In the genomic region with DNA sequence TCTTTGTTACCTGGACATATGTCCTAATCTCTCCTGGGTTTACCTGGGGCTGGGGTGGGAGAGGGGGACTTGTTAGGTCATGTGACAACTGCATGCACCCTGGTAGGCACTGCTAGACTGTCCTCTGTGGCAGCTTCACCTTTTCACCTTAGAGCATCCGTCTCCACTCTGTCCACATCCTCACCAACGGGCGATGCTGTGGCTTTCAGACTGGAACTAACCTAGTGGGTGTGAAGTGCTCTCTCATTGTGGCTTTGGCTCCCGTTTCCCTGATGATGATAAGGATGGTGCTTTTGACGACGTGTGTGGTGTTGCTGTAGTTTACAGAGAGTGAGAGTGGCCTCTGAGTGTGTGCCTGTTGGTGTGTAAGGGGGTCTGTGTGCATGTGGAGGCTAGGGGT, we compare ENCODE assay signal across 18 mouse cellular contexts. TPM values are rescaled to one million over a fixed set of nuclear protein-coding genes. Genes with fewer than 3 reads are reported as not detected.
DNase-seq lines count a peak whose midpoint lies in the region; ATAC-seq and TF ChIP-seq lines count a peak whose summit lies in the region.
"Had no signal": no experiment of that assay in that cellular context is flagged by ENCODE, and none has a peak within 500 bp of the region (broad histone marks: within the 10 kb centered on the region; RNA-seq: fewer than 3 reads in every experiment).

No protein-coding gene starts in this region.

- no peak overlapping the region for H3K9ac ChIP-seq in hindbrain, embryonic 15.5 days
- H3K9ac ChIP-seq in hindbrain, embryonic 12.5 days = no peak overlapping the region
- H3K9ac ChIP-seq in neural tube, embryonic 15.5 days (replicated peaks) = no peak overlapping the region
- no peak overlapping the region for H3K9ac ChIP-seq in liver, postnatal 0 days (replicated peaks)
- H3K9ac ChIP-seq: embryonic facial prominence, embryonic 15.5 days; forebrain, embryonic 12.5 days; intestine, embryonic 15.5 days had no signal

- no peaks in the 10 kb centered on the region for H3K9me3 ChIP-seq in hindbrain, embryonic 15.5 days
- H3K9me3 ChIP-seq in hindbrain, embryonic 12.5 days (replicated peaks) = no peaks in the 10 kb centered on the region
- no peaks in the 10 kb centered on the region for H3K9me3 ChIP-seq in neural tube, embryonic 15.5 days (replicated peaks)
- H3K9me3 ChIP-seq in liver, postnatal 0 days (ENCODE audit: low read length) = no peaks in the 10 kb centered on the region
- H3K9me3 ChIP-seq: embryonic facial prominence, embryonic 15.5 days; forebrain, embryonic 12.5 days; intestine, embryonic 15.5 days had no signal

- peak overlapping the region; percentile 43 for H3K4me2 ChIP-seq in hindbrain, embryonic 15.5 days
- no peak overlapping the region for H3K4me2 ChIP-seq in hindbrain, embryonic 12.5 days (replicated peaks)
- H3K4me2 ChIP-seq in neural tube, embryonic 15.5 days = 0 out of 2 replicates have a peak overlapping the region, but pooled peaks have one; percentile 7
- H3K4me2 ChIP-seq in liver, postnatal 0 days (ENCODE audit: low read depth, low read length) = no peak overlapping the region
- H3K4me2 ChIP-seq: embryonic facial prominence, embryonic 15.5 days; forebrain, embryonic 12.5 days; intestine, embryonic 15.5 days had no signal

- no peak overlapping the region for H3K27ac ChIP-seq in hindbrain, embryonic 15.5 days (replicated peaks)
- no peak overlapping the region for H3K27ac ChIP-seq in hindbrain, embryonic 12.5 days
- no peak overlapping the region for H3K27ac ChIP-seq in bone marrow macrophage, adult 2 months (ENCODE audit: insufficient read depth, low read depth, low read length)
- no peak overlapping the region for H3K27ac ChIP-seq in macrophage
- no peak overlapping the region for H3K27ac ChIP-seq in neural tube, embryonic 15.5 days (replicated peaks)
- no peak overlapping the region for H3K27ac ChIP-seq in kidney, adult 2 months (ENCODE audit: insufficient read depth, low read depth, low read length)
- no peak overlapping the region for H3K27ac ChIP-seq in liver, postnatal 0 days (ENCODE audit: low read depth)
- H3K27ac ChIP-seq: embryonic facial prominence, embryonic 15.5 days; forebrain, embryonic 12.5 days; intestine, embryonic 15.5 days had no signal

- no peak for ATAC-seq in hindbrain, embryonic 15.5 days (ENCODE audit: low FRiP score, low read depth)
- no peak for ATAC-seq in hindbrain, embryonic 12.5 days (ENCODE audit: low FRiP score)
- ATAC-seq in neural tube, embryonic 15.5 days (ENCODE audit: low FRiP score) = no peak
- no peak for ATAC-seq in liver, postnatal 0 days
- ATAC-seq: intestine, embryonic 15.5 days; midbrain, embryonic 16.5 days had no signal

- WGBS in hindbrain, embryonic 15.5 days = 85% methylated on average over 6 of the region's 6 CpGs
- WGBS in hindbrain, embryonic 12.5 days = 84% methylated on average over 6 of the region's 6 CpGs
- whole genome bisulfite sequencing in macrophage (ENCODE audit: missing documents) = 26% methylated on average over 6 of the region's 6 CpGs
- WGBS in neural tube, embryonic 15.5 days = 85% methylated on average over 6 of the region's 6 CpGs
- WGBS in kidney, adult 2 months = 72% methylated on average over 6 of the region's 6 CpGs
- 23% methylated on average over 6 of the region's 6 CpGs for WGBS in liver, postnatal 0 days (ENCODE audit: insufficient replicate concordance)

- H3K4me1 ChIP-seq in hindbrain, embryonic 15.5 days (replicated peaks) = peaks cover 9% of the 10 kb centered on the region; the same call in 1 of the 2 replicates
- peaks cover 2% of the 10 kb centered on the region; the same call in 1 of the 2 replicates for H3K4me1 ChIP-seq in hindbrain, embryonic 12.5 days
- H3K4me1 ChIP-seq in bone marrow macrophage, adult 2 months (ENCODE audit: control insufficient read depth, insufficient read depth, low read length) = peaks cover 14% of the 10 kb centered on the region; the same call in 1 of the 2 replicates
- 0 out of 2 replicates have a peak, but pooled peaks cover 7% of the 10 kb centered on the region for H3K4me1 ChIP-seq in neural tube, embryonic 15.5 days
- no peaks in the 10 kb centered on the region for H3K4me1 ChIP-seq in kidney, adult 2 months (ENCODE audit: control insufficient read depth, insufficient read depth, low read length)
- H3K4me1 ChIP-seq in liver, postnatal 0 days (ENCODE audit: insufficient read depth) = peaks cover 10% of the 10 kb centered on the region

- H3K36me3 ChIP-seq in hindbrain, embryonic 15.5 days = no peaks in the 10 kb centered on the region
- no peaks in the 10 kb centered on the region for H3K36me3 ChIP-seq in hindbrain, embryonic 12.5 days
- peaks cover 29% of the 10 kb centered on the region; the same call in 1 of the 2 replicates for H3K36me3 ChIP-seq in macrophage (ENCODE audit: inconsistent target)
- no peaks in the 10 kb centered on the region for H3K36me3 ChIP-seq in neural tube, embryonic 15.5 days
- H3K36me3 ChIP-seq in kidney, adult 2 months (ENCODE audit: control insufficient read depth, insufficient read depth, low read length) = no peaks in the 10 kb centered on the region
- H3K36me3 ChIP-seq in liver, postnatal 0 days (replicated peaks; ENCODE audit: insufficient read depth, low read length) = no peaks in the 10 kb centered on the region
- H3K36me3 ChIP-seq: embryonic facial prominence, embryonic 15.5 days; forebrain, embryonic 12.5 days; intestine, embryonic 15.5 days had no signal

- H3K4me3 ChIP-seq in hindbrain, embryonic 15.5 days = no peak overlapping the region
- no peak overlapping the region for H3K4me3 ChIP-seq in hindbrain, embryonic 12.5 days
- H3K4me3 ChIP-seq in bone marrow macrophage, adult 2 months (ENCODE audit: insufficient read depth, low read length) = peak overlapping the region; percentile 37
- peak overlapping the region; percentile 69 for H3K4me3 ChIP-seq in macrophage (ENCODE audit: inconsistent target)
- H3K4me3 ChIP-seq in neural tube, embryonic 15.5 days (replicated peaks) = no peak overlapping the region
- no peak overlapping the region for H3K4me3 ChIP-seq in kidney, adult 2 months (ENCODE audit: insufficient read depth, low read depth, low read length)
- no peak overlapping the region for H3K4me3 ChIP-seq in liver, postnatal 0 days (ENCODE audit: low read depth, low read length)
- H3K4me3 ChIP-seq: embryonic facial prominence, embryonic 15.5 days; forebrain, embryonic 12.5 days; intestine, embryonic 15.5 days had no signal

- TF ChIP-seq EP300 in liver, postnatal 0 days (IDR thresholded peaks at IDR 0.05; ENCODE audit: low read depth) = no peak

- peaks cover 51% of the 10 kb centered on the region for H3K79me2 ChIP-seq in macrophage (ENCODE audit: inconsistent target)

- no peak for DNase-seq in thymus, postnatal 10 days (ENCODE audit: low spot score in 2 of 2)
- DNase-seq in kidney, adult 2 months = no peak
- no peak for DNase-seq in liver, postnatal 0 days
- DNase-seq: cerebellum, adult 11-12 months; heart, adult 18-20 months; kidney, postnatal 10 days; layer of hippocampus, adult 9-11 months; lung, adult 18-20 months; lung, postnatal 36 days had no signal

- H3K27me3 ChIP-seq in hindbrain, embryonic 15.5 days = no peaks in the 10 kb centered on the region
- no peaks in the 10 kb centered on the region for H3K27me3 ChIP-seq in hindbrain, embryonic 12.5 days
- H3K27me3 ChIP-seq in neural tube, embryonic 15.5 days (replicated peaks) = no peaks in the 10 kb centered on the region
- no peaks in the 10 kb centered on the region for H3K27me3 ChIP-seq in kidney, adult 2 months (replicated peaks; ENCODE audit: control insufficient read depth, insufficient read depth, low read length)
- H3K27me3 ChIP-seq in liver, postnatal 0 days (ENCODE audit: insufficient read depth, low read length) = no peaks in the 10 kb centered on the region
- H3K27me3 ChIP-seq: embryonic facial prominence, embryonic 15.5 days; intestine, embryonic 15.5 days had no signal

- TF ChIP-seq POLR2A in bone marrow macrophage, adult 2 months (IDR thresholded peaks at IDR 0.05; ENCODE audit: borderline replicate concordance, low read depth, low read length) = no peak
- TF ChIP-seq POLR2A in kidney, adult 2 months (IDR thresholded peaks at IDR 0.05; ENCODE audit: low read depth, low read length) = no peak

- TF ChIP-seq CTCF in bone marrow macrophage, adult 2 months (IDR thresholded peaks at IDR 0.05; ENCODE audit: low read depth, low read length) = no peak
- TF ChIP-seq CTCF in kidney, adult 2 months (conservative IDR thresholded peaks at IDR 0.05; ENCODE audit: insufficient read depth, insufficient read length, low read depth, low read length) = no peak
- TF ChIP-seq CTCF in liver, postnatal 0 days (IDR thresholded peaks at IDR 0.05; ENCODE audit: low read depth) = no peak

RNA-seq across cellular contexts. Expression of a gene that starts 1.6 kb away (rescaled TPM):
- polyA plus RNA-seq in hindbrain, embryonic 15.5 days (2015; fragmentation: Nextera tagmentation; extraction: Ambion mirVana) = 5.7 and 6.1 TPM in 2 replicates
- 3.3 and 4.0 TPM in 2 replicates for polyA plus RNA-seq in hindbrain, embryonic 12.5 days (2016; fragmentation: Nextera tagmentation; extraction: Ambion mirVana)
- 78.0 and 80.3 TPM in 2 replicates for polyA plus RNA-seq in bone marrow macrophage, adult 2 months (2012; ENCODE audit: insufficient read depth, insufficient read length, missing spikeins)
- total RNA-seq in macrophage (2018; cell fraction: chromatin; rRNA removed) = 100 to 1,000 TPM in 17 of 26 experiments, 10 to 100 TPM in 9; 73.4 to 206 (median 130) TPM
- 10 to 100 TPM; 32.7 to 82.9 (median 53.9) TPM for total RNA-seq in macrophage (2018; cell fraction: cytosol; rRNA removed)
- total RNA-seq in macrophage (2018; cell fraction: nucleus; rRNA removed) = 100 to 1,000 TPM in 18 of 26 experiments, 10 to 100 TPM in 8; 59.7 to 190 (median 119) TPM
- polyA plus RNA-seq in macrophage (2018) = 38.1 to 80.9 TPM (median 46.6 TPM) in 3 replicates
- 5.0 and 5.9 TPM in 2 replicates for polyA plus RNA-seq in neural tube, embryonic 15.5 days (2015; fragmentation: Nextera tagmentation; extraction: Ambion mirVana)
- 5.1 and 5.3 TPM in 2 replicates for polyA plus RNA-seq in kidney, adult 2 months (2012; rRNA removed)
- 1.7 and 2.1 TPM in 2 replicates for polyA plus RNA-seq in liver, postnatal 0 days (2015; fragmentation: Nextera tagmentation; extraction: Ambion mirVana)

RNA-seq across cellular contexts. Expression of a gene that starts 31.0 kb away (rescaled TPM):
- 52.9 and 68.5 TPM in 2 replicates for polyA plus RNA-seq in hindbrain, embryonic 15.5 days (2015; fragmentation: Nextera tagmentation; extraction: Ambion mirVana)
- 60.6 and 62.0 TPM in 2 replicates for polyA plus RNA-seq in hindbrain, embryonic 12.5 days (2016; fragmentation: Nextera tagmentation; extraction: Ambion mirVana)
- polyA plus RNA-seq in bone marrow macrophage, adult 2 months (2012; ENCODE audit: insufficient read depth, insufficient read length, missing spikeins) = 7.7 and 8.5 TPM in 2 replicates
- 1 to 10 TPM in 23 of 26 experiments, under 1 TPM in 1, not detected in 2; 0.70 to 7.9 (median 4.5) TPM for total RNA-seq in macrophage (2018; cell fraction: chromatin; rRNA removed)
- 1 to 10 TPM in 20 of 26 experiments, under 1 TPM in 6; 0.66 to 2.5 (median 1.2) TPM for total RNA-seq in macrophage (2018; cell fraction: cytosol; rRNA removed)
- 1 to 10 TPM in 24 of 26 experiments, not detected in 2; 1.0 to 6.3 (median 2.8) TPM for total RNA-seq in macrophage (2018; cell fraction: nucleus; rRNA removed)
- 1.1 to 2.5 TPM (median 1.2 TPM) in 3 replicates for polyA plus RNA-seq in macrophage (2018)
- polyA plus RNA-seq in neural tube, embryonic 15.5 days (2015; fragmentation: Nextera tagmentation; extraction: Ambion mirVana) = 59.2 and 60.6 TPM in 2 replicates
- 2.0 and 3.4 TPM in 2 replicates for polyA plus RNA-seq in kidney, adult 2 months (2012; rRNA removed)
- polyA plus RNA-seq in liver, postnatal 0 days (2015; fragmentation: Nextera tagmentation; extraction: Ambion mirVana) = 2.7 TPM in 2 replicates

Comparison
In these comparisons a context has a peak if more than half of its experiments do, and no peak if none do; other contexts are left out.
1. H3K4me2 ChIP-seq: peak in hindbrain, embryonic 15.5 days (single experiment) and neural tube, embryonic 15.5 days (single experiment); none in hindbrain, embryonic 12.5 days (single experiment) and liver, postnatal 0 days (single experiment).
2. H3K4me3 ChIP-seq: peak in bone marrow macrophage, adult 2 months (single experiment) and macrophage (single experiment); none in hindbrain, embryonic 15.5 days (single experiment), hindbrain, embryonic 12.5 days (single experiment), neural tube, embryonic 15.5 days (single experiment), kidney, adult 2 months (single experiment) and liver, postnatal 0 days (single experiment).